Comparison of ENCODE assay signal across 8 mouse cellular contexts in the genomic region with DNA sequence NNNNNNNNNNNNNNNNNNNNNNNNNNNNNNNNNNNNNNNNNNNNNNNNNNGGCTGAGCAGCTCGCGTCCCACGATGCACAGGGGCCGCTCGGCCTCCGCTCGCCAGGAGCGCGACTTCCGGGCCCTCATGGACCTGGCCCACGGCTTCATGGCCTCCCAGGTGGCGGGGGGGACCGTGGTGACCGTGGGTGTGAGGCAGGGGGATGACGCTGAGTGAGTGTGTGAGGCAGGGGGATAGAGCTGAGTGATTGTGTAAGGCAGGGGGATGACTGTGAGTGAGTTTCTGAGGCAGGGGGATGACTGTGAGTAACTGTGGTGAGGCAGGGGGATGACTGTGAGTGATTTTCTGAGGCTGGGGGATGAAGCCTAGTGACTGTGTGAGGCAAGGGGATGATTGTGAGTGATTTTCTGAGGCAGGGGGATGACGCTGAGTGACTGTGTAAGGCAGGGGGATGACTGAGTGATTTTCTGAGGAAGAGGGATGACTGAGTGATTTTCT. TPM values are rescaled to one million over a fixed set of nuclear protein-coding genes. Genes with fewer than 3 reads are reported as not detected.
DNase-seq lines count a peak whose midpoint lies in the region; ATAC-seq and TF ChIP-seq lines count a peak whose summit lies in the region.

Gene Asmt, plus strand, starts transcription at position 51 of the 499 bp plus-strand sequence.

- no peaks in the 10 kb centered on the region for H3K4me1 ChIP-seq in heart, embryonic 14.5 days (ENCODE audit: control insufficient read depth in 2 of 2, insufficient read depth in 2 of 2, low read length in 2 of 2)
- H3K4me1 ChIP-seq in MEL (ENCODE audit: control insufficient read depth in 1 of 2, insufficient read depth in 2 of 2, low read length in 2 of 2) = no peaks in the 10 kb centered on the region
- no peaks in the 10 kb centered on the region for H3K4me1 ChIP-seq in midbrain, embryonic 13.5 days (replicated peaks)

- no peak for TF ChIP-seq CTCF in MEL (IDR thresholded peaks at IDR 0.05 in 2 of 3, conservative IDR thresholded peaks at IDR 0.05 in 1 of 3; ENCODE audit: control insufficient read depth in 1 of 3, insufficient read depth in 1 of 3, low read depth in 2 of 3, low read length in 3 of 3, poor library complexity in 1 of 3, severe bottlenecking in 1 of 3)

- no peak within 1 kb of the TSS for H3K9ac ChIP-seq in heart, embryonic 14.5 days (ENCODE audit: low read length)
- H3K9ac ChIP-seq in MEL (ENCODE audit: control insufficient read depth, low read depth, low read length, poor library complexity, severe bottlenecking) = no peak within 1 kb of the TSS
- no peak within 1 kb of the TSS for H3K9ac ChIP-seq in midbrain, embryonic 13.5 days (replicated peaks)

- H3K27me3 ChIP-seq in heart, embryonic 14.5 days (ENCODE audit: control insufficient read depth, insufficient read depth, low read length) = no peaks in the 10 kb centered on the region
- H3K27me3 ChIP-seq in MEL (ENCODE audit: control insufficient read depth in 1 of 2, insufficient read depth in 2 of 2, low read length in 2 of 2) = no peaks in the 10 kb centered on the region
- H3K27me3 ChIP-seq in midbrain, embryonic 13.5 days = no peaks in the 10 kb centered on the region

- no peaks in the 10 kb centered on the region for H3K79me2 ChIP-seq in MEL (ENCODE audit: control insufficient read depth, insufficient read depth, low read length, poor library complexity)

- no peak within 1 kb of the TSS for H3K4me2 ChIP-seq in heart, embryonic 14.5 days (ENCODE audit: low read length)
- H3K4me2 ChIP-seq in midbrain, embryonic 13.5 days (replicated peaks) = no peak within 1 kb of the TSS

- H3K9me3 ChIP-seq in heart, embryonic 14.5 days (ENCODE audit: control insufficient read depth, low read length) = peaks cover 50% of the 10 kb centered on the region
- H3K9me3 ChIP-seq in MEL (replicated peaks; ENCODE audit: insufficient read depth, low read length) = no peaks in the 10 kb centered on the region
- H3K9me3 ChIP-seq in midbrain, embryonic 13.5 days = peaks cover 48% of the 10 kb centered on the region

- no peak for DNase-seq in heart, adult 9 months (ENCODE audit: low spot score in 2 of 2)
- DNase-seq in MEL (ENCODE audit: low read depth, low spot score) = peak; percentile 40
- DNase-seq in heart, adult 11 months = no peak
- DNase-seq in urinary bladder, postnatal 10 days (ENCODE audit: low spot score) = no peak

- no peak within 1 kb of the TSS for H3K4me3 ChIP-seq in heart, embryonic 14.5 days (ENCODE audit: control insufficient read depth in 1 of 2, insufficient read depth in 1 of 2, low read depth in 1 of 2, low read length in 2 of 2)
- H3K4me3 ChIP-seq in MEL (ENCODE audit: control insufficient read depth in 1 of 2, insufficient read depth in 1 of 2, low read depth in 2 of 2, low read length in 2 of 2) = no peak within 1 kb of the TSS; a peak in 1 of 4 replicates
- no peak within 1 kb of the TSS for H3K4me3 ChIP-seq in midbrain, embryonic 13.5 days (replicated peaks)

- H3K36me3 ChIP-seq in heart, embryonic 14.5 days (ENCODE audit: control insufficient read depth, insufficient read depth, low read length) = no peaks in the 10 kb centered on the region
- H3K36me3 ChIP-seq in MEL (ENCODE audit: control insufficient read depth in 1 of 2, insufficient read depth in 2 of 2, low read length in 2 of 2) = no peaks in the 10 kb centered on the region
- H3K36me3 ChIP-seq in midbrain, embryonic 13.5 days = peaks cover 43% of the 10 kb centered on the region

- TF ChIP-seq POLR2A in MEL (IDR thresholded peaks at IDR 0.05; ENCODE audit: control insufficient read depth in 1 of 2, insufficient read depth in 1 of 2, low read depth in 1 of 2, low read length in 2 of 2, poor library complexity in 1 of 2) = no peak

- peak; percentile 53; the same call in 1 of the 2 replicates for ATAC-seq in heart, embryonic 14.5 days (ENCODE audit: insufficient number of reproducible peaks, insufficient read depth, low FRiP score, low read depth)
- ATAC-seq in hematopoietic stem cell, adult 5-6 weeks (replicated peaks in 1 of 2; ENCODE audit: insufficient read depth in 1 of 2, low FRiP score in 2 of 2, low TSS enrichment in 1 of 2, low read depth in 1 of 2, poor library complexity in 2 of 2, severe bottlenecking in 2 of 2) = peak; percentile 25 to 43; a peak in 2 of 4 replicates
- ATAC-seq in midbrain, embryonic 13.5 days = peak; percentile 75
- ATAC-seq in activated CD4-positive, CD25-positive, alpha-beta regulatory T cell, adult 4 months = no peak

- no peak for TF ChIP-seq EP300 in MEL (IDR thresholded peaks at IDR 0.05; ENCODE audit: low read depth in 1 of 2, low read length in 2 of 2)

- no peak for TF ChIP-seq RAD21 in MEL (IDR thresholded peaks at IDR 0.05; ENCODE audit: low read depth, low read length)

- WGBS in heart, embryonic 14.5 days = 91% methylated on average over 11 of the region's 16 CpGs
- 92% methylated on average over 13 of the region's 16 CpGs for WGBS in midbrain, embryonic 13.5 days

- no peak within 1 kb of the TSS for H3K27ac ChIP-seq in heart, embryonic 14.5 days (replicated peaks in 1 of 2; ENCODE audit: control insufficient read depth in 1 of 2, insufficient read depth in 1 of 2, low read depth in 2 of 2, low read length in 2 of 2)
- H3K27ac ChIP-seq in MEL (ENCODE audit: control insufficient read depth, low read depth, low read length) = no peak within 1 kb of the TSS
- no peak within 1 kb of the TSS for H3K27ac ChIP-seq in midbrain, embryonic 13.5 days

TF ChIP-seq in MEL, 35 proteins besides CTCF, POLR2A, EP300 and RAD21:
- TF ChIP-seq ZMIZ1 (IDR thresholded peaks at IDR 0.05; ENCODE audit: low read depth, low read length) = no peak
- TF ChIP-seq KAT2A (conservative IDR thresholded peaks at IDR 0.05; ENCODE audit: low read depth, low read length) = no peak
- no peak for TF ChIP-seq RCOR1 (IDR thresholded peaks at IDR 0.05; ENCODE audit: low read depth, low read length)
- TF ChIP-seq SIN3A (IDR thresholded peaks at IDR 0.05; ENCODE audit: low read length) = no peak
- TF ChIP-seq USF2 (IDR thresholded peaks at IDR 0.05; ENCODE audit: borderline replicate concordance in 1 of 2, insufficient read depth in 1 of 2, low read depth in 1 of 2, low read length in 2 of 2) = no peak
- TF ChIP-seq MYC (IDR thresholded peaks at IDR 0.05; ENCODE audit: low read depth, low read length) = no peak
- no peak for TF ChIP-seq TBP (IDR thresholded peaks at IDR 0.05; ENCODE audit: low read depth, low read length)
- no peak for TF ChIP-seq ZKSCAN1 (IDR thresholded peaks at IDR 0.05; ENCODE audit: low read depth, low read length)
- no peak for TF ChIP-seq USF1 (IDR thresholded peaks at IDR 0.05; ENCODE audit: low read depth, low read length)
- no peak for TF ChIP-seq CHD2 (IDR thresholded peaks at IDR 0.05; ENCODE audit: low read length)
- no peak for TF ChIP-seq GATA1 (IDR thresholded peaks at IDR 0.05; ENCODE audit: low read depth, low read length)
- no peak for TF ChIP-seq MAFK (IDR thresholded peaks at IDR 0.05; ENCODE audit: borderline replicate concordance, low read depth, low read length)
- TF ChIP-seq TAL1 (IDR thresholded peaks at IDR 0.05; ENCODE audit: low read length) = no peak
- no peak for TF ChIP-seq GABPA (IDR thresholded peaks at IDR 0.05; ENCODE audit: low read depth, low read length)
- no peak for TF ChIP-seq UBTF (IDR thresholded peaks at IDR 0.05; ENCODE audit: borderline replicate concordance, insufficient read depth, low read depth, low read length)
- no peak for TF ChIP-seq TCF12 (IDR thresholded peaks at IDR 0.05; ENCODE audit: low read depth, low read length)
- TF ChIP-seq POLR2AphosphoS2 (IDR thresholded peaks at IDR 0.05; ENCODE audit: low read length) = no peak
- TF ChIP-seq MXI1 (IDR thresholded peaks at IDR 0.05; ENCODE audit: low read depth, low read length) = no peak
- TF ChIP-seq ETS1 (IDR thresholded peaks at IDR 0.05; ENCODE audit: low read depth, low read length) = no peak
- no peak for TF ChIP-seq MAX (IDR thresholded peaks at IDR 0.05; ENCODE audit: low read length)

RNA-seq across cellular contexts. Expression of gene Asmt, which starts in this region (rescaled TPM):
- not detected in 2 replicates for polyA plus RNA-seq in heart, embryonic 14.5 days (2014; fragmentation: Nextera tagmentation; extraction: Ambion mirVana)
- total RNA-seq in MEL (2012; rRNA removed) = not detected in 2 replicates
- polyA plus RNA-seq in MEL (2012; ENCODE audit: insufficient read depth in 1 of 2, insufficient read length in 2 of 2, low read depth in 1 of 2, low replicate concordance in 2 of 2, missing spikeins in 1 of 2) = not detected
- total RNA-seq in hematopoietic stem cell, adult 5-6 weeks (2017) = not detected in 2 replicates
- not detected in 2 replicates for polyA plus RNA-seq in midbrain, embryonic 13.5 days (2015; fragmentation: Nextera tagmentation; extraction: Ambion mirVana)
- polyA plus RNA-seq in activated CD4-positive, CD25-positive, alpha-beta regulatory T cell, adult 4 months (2017; shearing (Covaris generic)) = not detected

Comparison
In these comparisons a context has a peak if more than half of its experiments do, and no peak if none do; other contexts are left out.
1. Peak in ATAC-seq in heart, embryonic 14.5 days; RNA of the gene not detected or under 1 TPM.
2. Peak in DNase-seq in MEL; RNA of the gene not detected or under 1 TPM.
3. Peak in ATAC-seq in hematopoietic stem cell, adult 5-6 weeks; RNA of the gene not detected or under 1 TPM.
4. Peak in ATAC-seq in midbrain, embryonic 13.5 days; RNA of the gene not detected or under 1 TPM.